ENCODE assay signal across 11 mouse cellular contexts in genomic region chr4:64094221-64094620, GRCm38 (mm10). TPM values are rescaled to one million over a fixed set of nuclear protein-coding genes. Genes with fewer than 3 reads are reported as not detected.
DNase-seq lines count a peak whose midpoint lies in the region.
"Had no signal": no experiment of that assay in that cellular context is flagged by ENCODE, and none has a peak within 500 bp of the region (broad histone marks: within the 10 kb centered on the region; RNA-seq: fewer than 3 reads in every experiment).

No protein-coding gene starts in this region.

- peak; percentile 11 to 60 for DNase-seq in adrenal gland, adult (ENCODE audit: inconsistent age in 2 of 2, low spot score in 1 of 2)
- no peak for DNase-seq in adrenal gland, postnatal 10 days
- peak; percentile 28 for DNase-seq in retina, postnatal 1 day
- DNase-seq in retina, embryonic 14.5 days (ENCODE audit: low spot score), result no peak
- DNase-seq in layer of hippocampus, postnatal 25 days (ENCODE audit: extremely low spot score in 1 of 2, low spot score in 1 of 2), result peak; percentile 8 to 20
- peak; percentile 13 for DNase-seq in right cerebral cortex, postnatal 4 days
- no peak for DNase-seq in urinary bladder, postnatal 36 days (ENCODE audit: low spot score in 2 of 2)
- DNase-seq in adipocyte (ENCODE audit: low spot score), result no peak
- DNase-seq: heart, adult 18-20 months; kidney, postnatal 36 days; thymus, adult 2 months had no signal

RNA-seq across cellular contexts. Expression of gene Tnc, which starts 47.4 kb away (rescaled TPM):
- 10 to 100 TPM; 11.0 to 15.3 TPM for total RNA-seq in adrenal gland, postnatal 10 days (2021)
- total RNA-seq in layer of hippocampus, postnatal 25 days (2021), result 1 to 10 TPM; 6.0 to 9.0 TPM

Comparison
In these comparisons a context has a peak if more than half of its experiments do, and no peak if none do; other contexts are left out.
1. DNase-seq: peak in adrenal gland, adult (2 of 2), retina, postnatal 1 day (single experiment), layer of hippocampus, postnatal 25 days (2 of 2) and right cerebral cortex, postnatal 4 days (single experiment); none in adrenal gland, postnatal 10 days (single experiment), retina, embryonic 14.5 days (single experiment), urinary bladder, postnatal 36 days (0 of 2) and adipocyte (single experiment).